14 mouse cellular contexts compared by ENCODE assay signal in genomic region chr16:31755053-31755452, GRCm38 (mm10).
DNase-seq lines count a peak whose midpoint lies in the region; ATAC-seq and TF ChIP-seq lines count a peak whose summit lies in the region.
"Had no signal": no experiment of that assay in that cellular context is flagged by ENCODE, and none has a peak within 500 bp of the region (broad histone marks: within the 10 kb centered on the region; RNA-seq: fewer than 3 reads in every experiment).

No protein-coding gene starts in this region.

- H3K27me3 ChIP-seq in forebrain, embryonic 14.5 days (replicated peaks; ENCODE audit: control insufficient read depth, insufficient read depth, low read length), result no peaks in the 10 kb centered on the region
- no peaks in the 10 kb centered on the region for H3K27me3 ChIP-seq in forebrain, embryonic 13.5 days
- no peaks in the 10 kb centered on the region for H3K27me3 ChIP-seq in hindbrain, embryonic 16.5 days (replicated peaks; ENCODE audit: control insufficient read depth, insufficient read depth, low read length)
- H3K27me3 ChIP-seq: embryonic facial prominence, embryonic 13.5 days had no signal

- intact Hi-C loops in left cerebral cortex, adult 2 months (cut with DNase I), result no loop called here
- intact Hi-C loops in left cerebral cortex, postnatal 25 days (cut with DNase I), result no loop called here

- no peak for ATAC-seq in forebrain, embryonic 14.5 days
- ATAC-seq in forebrain, embryonic 13.5 days, result no peak
- ATAC-seq in hindbrain, embryonic 16.5 days, result no peak
- no peak for ATAC-seq in activated CD4-positive, CD25-positive, alpha-beta regulatory T cell, adult 4 months

- no peak for TF ChIP-seq POLR2A in olfactory bulb, adult 2 months (IDR thresholded peaks at IDR 0.05; ENCODE audit: insufficient read depth, low read depth, low read length)

- no peak overlapping the region for H3K9ac ChIP-seq in forebrain, embryonic 14.5 days (ENCODE audit: low read length)
- no peak overlapping the region for H3K9ac ChIP-seq in forebrain, embryonic 13.5 days
- peak overlapping the region; percentile 35 for H3K9ac ChIP-seq in hindbrain, embryonic 16.5 days (ENCODE audit: low read depth, low read length)
- H3K9ac ChIP-seq: embryonic facial prominence, embryonic 13.5 days; lung, embryonic 14.5 days had no signal

- no peak overlapping the region for H3K27ac ChIP-seq in forebrain, embryonic 14.5 days (ENCODE audit: low read depth, low read length)
- H3K27ac ChIP-seq in forebrain, embryonic 13.5 days, result no peak overlapping the region
- H3K27ac ChIP-seq in left cerebral cortex, adult 2 months, result peak overlapping the region; percentile 93
- peak overlapping the region; percentile 73 for H3K27ac ChIP-seq in hindbrain, embryonic 16.5 days (ENCODE audit: low read depth, low read length)
- peak overlapping the region; percentile 72 for H3K27ac ChIP-seq in olfactory bulb, adult 2 months (ENCODE audit: insufficient read depth, low read depth, low read length)
- H3K27ac ChIP-seq: embryonic facial prominence, embryonic 13.5 days had no signal

- no peak for TF ChIP-seq CTCF in left cerebral cortex, adult 2 months (IDR thresholded peaks at IDR 0.05)
- TF ChIP-seq CTCF in olfactory bulb, adult 2 months (IDR thresholded peaks at IDR 0.05; ENCODE audit: insufficient read depth, low read depth, low read length), result no peak

- no peak for DNase-seq in forebrain, embryonic 14.5 days (ENCODE audit: low spot score)
- no peak for DNase-seq in left cerebral cortex, adult 2 months (ENCODE audit: extremely low spot score in 1 of 2, low spot score in 2 of 2)
- DNase-seq in left cerebral cortex, postnatal 25 days (ENCODE audit: low spot score in 2 of 2), result no peak
- no peak for DNase-seq in right cerebral cortex, adult 2 months (ENCODE audit: low spot score in 2 of 2)
- DNase-seq: gastrocnemius, postnatal 10 days; kidney, adult 18-20 months; kidney, postnatal 14 days; lung, embryonic 14.5 days; thymus, adult 2 months had no signal

- 100% methylated on average over 1 of the region's 1 CpGs for WGBS in forebrain, embryonic 14.5 days
- 92% methylated on average over 1 of the region's 1 CpGs for WGBS in forebrain, embryonic 13.5 days
- 83% methylated on average over 1 of the region's 1 CpGs for WGBS in hindbrain, embryonic 16.5 days
- WGBS in olfactory bulb, adult 2 months, result 52% methylated on average over 1 of the region's 1 CpGs

- H3K4me3 ChIP-seq in forebrain, embryonic 14.5 days (ENCODE audit: low read depth, low read length), result no peak overlapping the region
- H3K4me3 ChIP-seq in forebrain, embryonic 13.5 days, result no peak overlapping the region
- peak overlapping the region; percentile 51 for H3K4me3 ChIP-seq in left cerebral cortex, adult 2 months
- peak overlapping the region; percentile 20 for H3K4me3 ChIP-seq in hindbrain, embryonic 16.5 days (ENCODE audit: low read length)
- peak overlapping the region; percentile 35; the same call in 1 of the 2 replicates for H3K4me3 ChIP-seq in olfactory bulb, adult 2 months (ENCODE audit: insufficient read depth, low read depth, low read length)
- H3K4me3 ChIP-seq: embryonic facial prominence, embryonic 13.5 days had no signal

- peaks cover 3% of the 10 kb centered on the region; the same call in 1 of the 2 replicates for H3K4me1 ChIP-seq in forebrain, embryonic 14.5 days (ENCODE audit: control insufficient read depth, insufficient read depth, low read length)
- peaks cover 13% of the 10 kb centered on the region for H3K4me1 ChIP-seq in forebrain, embryonic 13.5 days
- no peaks in the 10 kb centered on the region for H3K4me1 ChIP-seq in hindbrain, embryonic 16.5 days (ENCODE audit: control insufficient read depth, insufficient read depth, low read depth, low read length)
- peaks cover 2% of the 10 kb centered on the region; the same call in 1 of the 2 replicates for H3K4me1 ChIP-seq in olfactory bulb, adult 2 months (ENCODE audit: control insufficient read depth, insufficient read depth, low read length)
- H3K4me1 ChIP-seq: embryonic facial prominence, embryonic 13.5 days had no signal

- no peaks in the 10 kb centered on the region for H3K36me3 ChIP-seq in forebrain, embryonic 14.5 days (ENCODE audit: control insufficient read depth, insufficient read depth, low read length)
- no peaks in the 10 kb centered on the region for H3K36me3 ChIP-seq in forebrain, embryonic 13.5 days (ENCODE audit: poor library complexity, severe bottlenecking)
- H3K36me3 ChIP-seq in hindbrain, embryonic 16.5 days (ENCODE audit: control insufficient read depth, insufficient read depth, low read length), result no peaks in the 10 kb centered on the region
- H3K36me3 ChIP-seq: embryonic facial prominence, embryonic 13.5 days had no signal

- H3K9me3 ChIP-seq in forebrain, embryonic 14.5 days (replicated peaks; ENCODE audit: control insufficient read depth, low read length), result no peaks in the 10 kb centered on the region
- no peaks in the 10 kb centered on the region for H3K9me3 ChIP-seq in forebrain, embryonic 13.5 days (replicated peaks)
- H3K9me3 ChIP-seq in hindbrain, embryonic 16.5 days (ENCODE audit: control insufficient read depth, low read length), result no peaks in the 10 kb centered on the region
- H3K9me3 ChIP-seq: embryonic facial prominence, embryonic 13.5 days had no signal

- 0 out of 2 replicates have a peak overlapping the region, but pooled peaks have one; percentile 31 for H3K4me2 ChIP-seq in forebrain, embryonic 14.5 days (ENCODE audit: low read length)
- H3K4me2 ChIP-seq in forebrain, embryonic 13.5 days, result no peak overlapping the region
- H3K4me2 ChIP-seq in hindbrain, embryonic 16.5 days (ENCODE audit: low read length), result peak overlapping the region; percentile 32
- H3K4me2 ChIP-seq: embryonic facial prominence, embryonic 13.5 days; lung, embryonic 14.5 days had no signal

Comparison
In these comparisons a context has a peak if more than half of its experiments do, and no peak if none do; other contexts are left out.
1. H3K27ac ChIP-seq: peak in left cerebral cortex, adult 2 months (single experiment), hindbrain, embryonic 16.5 days (single experiment) and olfactory bulb, adult 2 months (single experiment); none in forebrain, embryonic 14.5 days (single experiment) and forebrain, embryonic 13.5 days (single experiment).
2. H3K4me3 ChIP-seq: peak in left cerebral cortex, adult 2 months (single experiment), hindbrain, embryonic 16.5 days (single experiment) and olfactory bulb, adult 2 months (single experiment); none in forebrain, embryonic 14.5 days (single experiment) and forebrain, embryonic 13.5 days (single experiment).